Mouse (Mus musculus) embryo, embryonic 10 days (tissue): Measurements from ENCODE around the gene Nf2.

Experiments
- DNase-seq: peaks from one replicate; pipeline ENCODE4 v3.0.0-alpha.2; 2015; ENCODE audit warnings: low spot score

The Nf2 gene

GRCm38 (mm10) chr11:4793006-4793405 lies 56.3 kb downstream of the Nf2 start:
- peak; percentile 9 for DNase-seq

- DNase-seq = no peak
Measured at GRCm38 (mm10) chr11:4791549-4791948, 57.8 kb downstream of the Nf2 start.

GRCm38 (mm10) chr11:4789691-4790090 lies 59.6 kb downstream of the Nf2 start:
- no peak for DNase-seq

GRCm38 (mm10) chr11:4784629-4785142 lies 64.7 kb downstream of the Nf2 start:
- DNase-seq = no peak

GRCm38 (mm10) chr11:4783116-4783515 lies 66.2 kb downstream of the Nf2 start:
- no peak for DNase-seq

GRCm38 (mm10) chr11:4780927-4781326 lies 68.4 kb downstream of the Nf2 start:
- no peak for DNase-seq

- DNase-seq = peak; percentile 37
Measured at GRCm38 (mm10) chr11:4772925-4773324, 76.4 kb downstream of the Nf2 start.

GRCm38 (mm10) chr11:4771756-4772155 lies 77.6 kb downstream of the Nf2 start:
- no peak for DNase-seq

GRCm38 (mm10) chr11:4769881-4770280 lies 79.5 kb downstream of the Nf2 start:
- DNase-seq = no peak

GRCm38 (mm10) chr11:4769293-4769692 lies 80.0 kb downstream of the Nf2 start:
- DNase-seq = no peak

- DNase-seq = no peak
Measured at GRCm38 (mm10) chr11:4768399-4768798, 80.9 kb downstream of the Nf2 start.

GRCm38 (mm10) chr11:4764476-4764875 lies 84.9 kb downstream of the Nf2 start:
- no peak for DNase-seq

- DNase-seq = peak; percentile 67
Measured at GRCm38 (mm10) chr11:4763631-4764030, 85.7 kb downstream of the Nf2 start.

GRCm38 (mm10) chr11:4762511-4762910 lies 86.8 kb downstream of the Nf2 start:
- no peak for DNase-seq

GRCm38 (mm10) chr11:4761991-4762390 lies 87.3 kb downstream of the Nf2 start:
- no peak for DNase-seq

GRCm38 (mm10) chr11:4760438-4760837 lies 88.9 kb downstream of the Nf2 start:
- DNase-seq = no peak

- DNase-seq = peak; percentile 60
Measured at GRCm38 (mm10) chr11:4757789-4758158, 91.6 kb downstream of the Nf2 start.

GRCm38 (mm10) chr11:4756984-4757788 lies 92.2 kb downstream of the Nf2 start:
- DNase-seq = peak; percentile 80

- no peak for DNase-seq
Measured at GRCm38 (mm10) chr11:4756460-4756859, 92.9 kb downstream of the Nf2 start.

- no peak for DNase-seq
Measured at GRCm38 (mm10) chr11:4754867-4755266, 94.5 kb downstream of the Nf2 start.

- DNase-seq = no peak
Measured at GRCm38 (mm10) chr11:4754036-4754435, 95.3 kb downstream of the Nf2 start.

GRCm38 (mm10) chr11:4752836-4753235 lies 96.5 kb downstream of the Nf2 start:
- no peak for DNase-seq

- DNase-seq = peak; percentile 89
Measured at GRCm38 (mm10) chr11:4750263-4750662, 99.1 kb downstream of the Nf2 start.

GRCm38 (mm10) chr11:4747285-4747684 lies 102.1 kb downstream of the Nf2 start:
- no peak for DNase-seq
